Mouse (Mus musculus) CH12.LX (cell line): ENCODE results near the gene Srprb.

Experiments
- CTCF ChIP-seq, 2 experiments: IDR thresholded peaks in 1 of 2; conservative IDR thresholded peaks in 1 of 2; 2 replicates each; pipeline ENCODE4 v1.5.1; 2011 to 2012; ENCODE audit warnings: low read depth in 2 of 2, low read length in 2 of 2, improper control_type of control experiment in 1 of 2, inconsistent platforms in 1 of 2, mild to moderate bottlenecking in 1 of 2, moderate library complexity in 1 of 2
- EP300 ChIP-seq: IDR thresholded peaks from 2 replicates; pipeline ENCODE4 v1.6.1; 2011; ENCODE audit warnings: low read length, improper control_type of control experiment
- GABPA ChIP-seq: IDR thresholded peaks from 2 replicates; pipeline ENCODE4 v1.6.1; 2012; ENCODE audit warnings: low read depth, low read length, improper control_type of control experiment, inconsistent platforms; ENCODE audit not compliant: insufficient replicate concordance
- KAT2A ChIP-seq: IDR thresholded peaks from 2 replicates; pipeline ENCODE4 v1.6.1; 2012; ENCODE audit warnings: low read length, improper control_type of control experiment, inconsistent platforms; ENCODE audit not compliant: insufficient replicate concordance
- POLR2A ChIP-seq: IDR thresholded peaks from 2 replicates; pipeline ENCODE4 v1.6.1; 2011; ENCODE audit warnings: low read depth, mild to moderate bottlenecking, improper control_type of control experiment, low read length
- RCOR1 ChIP-seq: conservative IDR thresholded peaks from 2 replicates; pipeline ENCODE4 v1.6.1; 2012; ENCODE audit warnings: low read depth, mild to moderate bottlenecking, inconsistent platforms, low read length, improper control_type of control experiment
- ZMIZ1 ChIP-seq: IDR thresholded peaks from 2 replicates; pipeline ENCODE4 v1.6.1; 2012; ENCODE audit warnings: low read depth, mild to moderate bottlenecking, inconsistent platforms, low read length, improper control_type of control experiment

- TF ChIP-seq EP300 (no peak), KAT2A (no peak), RCOR1 (no peak), CTCF (conservative IDR thresholded peaks at IDR 0.05 in 1 of 2, IDR thresholded peaks at IDR 0.05 in 1 of 2; ENCODE audit: low read depth in 2 of 2, low read length in 2 of 2) (no peak), ZMIZ1 (no peak), POLR2A (no peak), GABPA (no peak)
Observed at GRCm38 (mm10) chr9:103227760-103228159, 25.8 kb upstream of the Srprb start.
